Mouse (Mus musculus) kidney, postnatal 4 days (tissue): ENCODE measurements around the gene Gm960.

Experiments used
- DNase-seq, 2 experiments: peaks; one replicate each; pipeline ENCODE4 v3.0.0; 2021; ENCODE audit warnings: mixed read lengths in 2 of 2

Gm960 gene

DNA sequence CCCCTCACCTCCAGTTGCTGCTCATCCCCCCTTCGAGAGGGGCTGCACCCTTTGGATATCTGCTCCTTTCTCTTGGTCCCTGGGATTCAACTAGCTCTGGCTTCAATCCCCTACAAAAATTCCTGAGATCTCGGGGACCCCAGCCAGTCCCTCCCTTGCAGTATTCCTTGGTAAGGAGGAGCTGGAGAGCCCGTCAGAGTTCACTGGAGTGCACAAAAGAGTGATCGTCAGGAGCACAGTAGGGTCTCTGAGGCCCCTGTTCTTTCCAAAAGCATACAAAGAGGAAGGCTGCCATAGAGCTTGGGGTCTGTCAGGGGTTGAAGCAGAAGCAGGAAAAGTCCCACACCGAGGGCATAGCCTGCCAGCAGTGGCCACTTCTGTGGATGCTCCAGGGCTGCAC lies 75.7 kb downstream of the Gm960 start:
- DNase-seq: no peak

DNA sequence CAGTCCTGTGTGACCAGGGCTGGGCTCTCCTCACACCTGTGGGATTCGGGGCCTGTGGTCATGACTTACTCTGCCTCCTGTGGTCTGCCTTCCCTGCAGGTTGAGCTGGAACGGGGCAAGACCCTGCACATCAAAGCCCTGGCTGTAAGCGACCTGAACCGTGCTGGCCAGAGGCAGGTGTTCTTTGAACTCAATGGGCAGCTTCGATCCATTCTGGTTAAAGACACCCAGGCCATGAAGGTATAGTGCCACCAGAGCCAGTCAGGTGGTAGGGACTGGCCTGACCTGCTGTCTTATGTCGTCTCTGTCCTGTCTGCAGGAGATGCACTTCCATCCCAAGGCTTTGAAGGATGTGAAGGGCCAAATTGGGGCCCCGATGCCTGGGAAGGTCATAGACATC lies 77.7 kb downstream of the Gm960 start:
- no peak for DNase-seq

DNA sequence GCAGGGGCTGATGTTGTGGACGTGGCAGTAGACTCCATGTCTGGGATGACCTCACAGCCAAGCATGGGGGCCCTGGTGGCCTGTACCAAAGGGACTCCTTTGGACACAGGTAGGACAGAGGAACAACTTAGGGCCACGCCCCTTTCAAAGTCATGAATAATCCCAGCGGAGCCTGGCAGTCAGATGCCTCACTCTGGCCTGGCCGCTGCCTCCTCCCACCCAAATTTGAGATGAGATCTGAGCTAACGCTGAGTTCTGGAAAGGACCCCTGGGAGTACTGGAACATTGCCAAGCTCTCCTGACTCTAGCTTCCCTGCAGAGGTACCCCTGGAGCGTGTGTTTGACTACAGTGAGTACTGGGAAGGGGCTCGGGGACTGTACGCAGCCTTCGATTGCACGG lies 79.0 kb downstream of the Gm960 start:
- no peak for DNase-seq

DNA sequence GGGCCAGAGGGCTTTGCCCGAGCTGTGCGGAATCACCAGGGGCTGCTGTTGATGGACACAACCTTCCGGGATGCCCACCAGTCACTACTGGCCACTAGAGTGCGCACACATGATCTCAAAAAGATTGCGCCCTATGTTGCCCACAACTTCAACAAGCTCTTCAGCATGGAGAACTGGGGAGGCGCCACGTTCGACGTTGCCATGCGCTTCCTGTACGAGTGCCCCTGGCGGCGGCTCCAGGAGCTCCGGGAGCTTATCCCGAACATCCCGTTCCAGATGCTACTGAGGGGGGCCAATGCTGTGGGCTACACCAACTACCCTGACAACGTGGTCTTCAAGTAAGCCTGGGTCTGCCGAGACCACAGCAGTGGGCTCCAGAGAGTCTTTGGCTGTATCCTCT lies 80.3 kb downstream of the Gm960 start:
- DNase-seq: peak; percentile 65 to 77

DNA sequence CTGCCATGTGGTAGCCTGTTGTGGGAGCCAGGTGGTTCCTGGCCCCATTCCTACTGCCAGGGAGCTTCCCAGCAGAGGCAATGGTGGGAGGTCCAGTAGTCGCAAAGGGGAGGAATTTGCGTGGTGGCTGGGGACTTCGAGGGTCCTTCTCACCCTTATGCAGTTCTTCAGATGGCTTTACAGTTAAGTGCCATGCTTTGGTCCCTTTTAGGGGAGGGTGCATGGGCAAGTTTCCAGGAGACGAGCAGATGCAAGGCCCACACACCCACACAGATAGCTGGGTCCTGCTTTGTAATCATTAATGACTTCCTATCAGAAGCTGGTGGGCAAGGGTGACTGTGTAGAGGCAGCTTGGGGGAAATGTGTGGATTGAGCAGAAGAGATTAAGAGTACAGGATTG lies 81.9 kb downstream of the Gm960 start:
- no peak for DNase-seq

DNA sequence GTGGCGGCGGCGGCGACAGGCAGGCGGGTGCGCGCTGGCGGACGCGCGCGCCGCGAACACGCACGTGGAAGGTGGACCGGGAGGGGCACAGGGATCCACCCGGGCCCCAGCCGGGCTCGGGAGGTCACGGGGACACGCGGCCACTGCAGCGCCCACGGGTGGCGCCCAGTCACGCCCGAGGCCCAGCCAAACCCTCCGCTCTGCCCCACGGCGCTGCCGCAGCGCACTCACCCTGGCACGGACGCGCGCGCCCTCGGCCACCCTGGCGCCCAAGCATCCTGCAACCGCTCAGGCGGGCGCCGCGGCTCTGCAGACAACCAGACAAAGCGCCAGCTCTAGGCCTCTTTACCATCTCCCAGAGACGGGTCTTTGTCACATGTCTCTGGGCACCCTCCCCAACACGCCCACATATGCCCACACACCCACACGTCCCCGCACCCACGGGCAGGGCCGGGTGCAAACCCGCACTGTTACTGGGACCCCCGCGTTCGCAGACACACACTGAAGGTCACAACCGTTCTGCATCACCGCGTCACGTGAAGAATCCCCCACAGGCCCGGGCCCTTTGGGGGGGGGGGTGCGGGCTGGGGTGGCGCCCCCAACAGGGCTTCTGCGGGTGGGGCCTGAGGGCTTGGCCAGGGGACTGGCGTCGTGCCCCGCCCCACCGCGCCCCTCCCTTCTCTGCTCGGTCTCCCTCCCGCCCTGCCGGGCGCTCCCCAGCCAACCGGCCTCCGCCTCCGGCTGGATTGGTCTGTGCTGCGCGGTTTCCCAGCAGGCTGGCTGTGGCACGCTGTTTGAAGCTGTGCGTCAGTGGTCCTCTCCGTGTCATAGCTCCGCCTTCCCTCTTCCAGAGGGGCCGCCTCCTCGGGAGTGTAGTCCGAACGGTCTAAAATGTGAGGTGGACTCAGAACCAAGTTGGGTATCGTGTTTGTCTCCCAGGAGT lies 83.0 kb downstream of the Gm960 start, which contains the start of gene Lrfn4:
Gene Lrfn4, minus strand, starts transcription at position 517 of the 943 bp plus-strand sequence.
- DNase-seq: peak; percentile 91 to 95

DNA sequence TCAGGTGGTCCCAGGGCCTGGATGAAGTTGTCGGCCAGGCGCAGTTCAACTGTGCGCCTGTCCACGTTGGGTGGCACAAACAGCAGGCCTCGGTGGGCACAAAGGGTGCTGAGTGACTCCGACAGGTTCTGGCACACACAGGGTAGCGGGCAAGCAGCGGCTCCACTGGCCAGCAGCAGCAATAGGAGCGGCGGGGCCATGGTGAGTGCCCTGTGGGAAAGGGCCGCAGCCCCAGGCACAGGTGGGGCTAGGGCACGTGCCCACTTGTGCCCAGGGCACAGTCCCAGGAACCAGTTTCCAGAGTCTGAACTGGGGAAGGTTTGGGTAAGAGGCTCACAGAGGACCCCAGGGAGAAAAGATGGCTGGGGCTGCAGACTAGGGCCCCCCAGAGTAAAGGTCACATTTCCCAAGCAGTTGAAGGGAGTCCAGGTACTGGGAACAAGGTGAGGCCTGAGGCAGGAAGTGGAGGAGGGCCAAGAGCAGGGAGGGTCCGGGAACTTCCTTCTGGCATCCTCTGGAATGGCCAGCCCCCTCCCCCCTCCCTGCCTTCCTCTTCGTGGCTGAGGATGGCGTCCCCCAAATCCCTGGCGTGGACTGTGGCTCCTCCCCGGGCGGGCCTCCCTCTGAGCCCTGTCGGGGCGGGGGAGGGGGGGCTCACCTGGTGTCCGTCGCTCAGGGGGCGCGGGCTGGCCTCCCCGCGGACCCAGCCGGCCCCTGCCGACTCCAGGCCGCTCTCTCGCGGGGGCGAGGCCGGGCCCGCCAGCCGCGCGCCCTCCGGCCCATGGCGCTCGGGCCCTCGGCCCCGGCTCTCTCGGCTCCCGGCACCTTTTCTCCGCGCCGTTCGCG lies 83.9 kb downstream of the Gm960 start:
- peak; percentile 60 to 72 for DNase-seq

DNA sequence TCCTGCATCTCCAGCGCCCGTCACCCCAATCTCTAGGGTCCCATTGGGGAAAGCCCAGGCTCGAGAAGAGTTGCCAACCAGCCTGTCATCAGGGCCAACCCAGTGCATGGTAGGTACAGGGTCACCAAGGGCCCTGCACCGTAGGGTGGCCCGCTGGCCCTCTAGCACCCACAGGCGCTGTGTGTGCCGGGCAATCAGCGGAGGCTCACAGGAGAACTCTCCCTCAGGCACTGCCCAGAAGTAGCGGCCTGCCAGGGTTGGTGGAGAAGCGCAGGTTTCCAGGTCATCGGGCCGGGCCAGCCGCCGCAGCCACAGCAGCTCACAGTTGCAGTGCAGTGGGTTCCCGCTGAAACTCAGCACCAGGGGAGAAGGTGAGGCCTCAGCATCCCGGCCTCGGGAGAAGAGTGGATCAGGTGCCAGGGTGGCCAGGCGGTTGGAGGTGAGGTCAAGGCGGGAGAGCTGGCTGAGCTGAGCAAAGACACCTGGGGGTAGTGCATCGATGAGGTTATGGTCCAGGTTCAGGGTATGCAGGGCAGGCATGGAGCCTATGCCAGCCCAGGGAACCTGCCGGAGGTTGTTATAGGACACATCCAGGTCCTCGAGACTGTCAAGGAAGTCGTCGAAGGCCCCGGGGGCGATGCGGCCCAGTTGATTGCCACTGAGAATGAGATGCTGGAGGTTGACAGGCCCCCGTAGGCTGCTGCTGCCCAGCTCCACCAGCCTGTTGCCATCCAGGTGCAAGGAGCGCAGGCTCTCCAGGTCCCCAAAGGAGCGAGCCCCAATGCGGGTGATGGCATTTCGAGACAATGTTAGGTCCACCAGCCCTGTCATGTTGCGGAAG lies 84.8 kb downstream of the Gm960 start:
- no peak for DNase-seq

DNA sequence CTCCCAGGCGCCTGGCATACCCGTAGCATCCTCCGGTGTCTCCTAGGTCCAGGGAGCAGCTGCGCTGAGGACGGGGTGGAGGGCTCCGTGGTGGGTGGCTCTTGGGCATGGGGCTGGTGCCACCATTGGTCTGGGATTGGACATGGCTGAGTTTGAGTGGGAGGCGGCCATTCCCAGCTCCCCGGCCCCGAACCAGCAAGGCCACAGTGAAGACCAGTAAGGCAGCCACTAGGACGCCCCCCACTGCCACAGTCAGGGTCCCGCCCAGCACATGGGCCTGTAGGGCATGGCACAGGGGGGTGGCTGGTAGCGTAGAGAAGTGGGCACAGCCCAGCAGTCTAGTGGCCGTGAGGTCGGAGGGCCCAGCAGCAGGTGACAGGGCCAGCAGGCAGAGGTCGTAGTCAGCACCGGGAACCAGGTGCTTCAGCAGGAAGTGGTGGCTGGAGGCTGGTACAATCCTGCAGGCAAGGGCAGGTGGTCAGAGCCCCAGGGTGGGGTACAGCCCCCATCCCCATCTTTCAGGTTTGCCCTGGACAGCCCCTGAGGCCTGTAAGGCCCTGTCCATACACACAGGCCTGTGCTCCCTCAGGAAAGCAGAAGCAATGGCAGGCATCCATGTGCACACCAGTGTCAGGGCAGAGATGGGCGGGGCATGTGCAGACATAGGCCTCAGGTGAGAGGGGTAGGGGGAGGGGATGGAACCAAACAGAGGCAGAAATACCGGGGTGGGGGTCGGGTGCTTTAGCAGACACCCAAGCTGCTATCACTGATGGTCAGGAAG lies 86.1 kb downstream of the Gm960 start:
- DNase-seq: no peak

DNA sequence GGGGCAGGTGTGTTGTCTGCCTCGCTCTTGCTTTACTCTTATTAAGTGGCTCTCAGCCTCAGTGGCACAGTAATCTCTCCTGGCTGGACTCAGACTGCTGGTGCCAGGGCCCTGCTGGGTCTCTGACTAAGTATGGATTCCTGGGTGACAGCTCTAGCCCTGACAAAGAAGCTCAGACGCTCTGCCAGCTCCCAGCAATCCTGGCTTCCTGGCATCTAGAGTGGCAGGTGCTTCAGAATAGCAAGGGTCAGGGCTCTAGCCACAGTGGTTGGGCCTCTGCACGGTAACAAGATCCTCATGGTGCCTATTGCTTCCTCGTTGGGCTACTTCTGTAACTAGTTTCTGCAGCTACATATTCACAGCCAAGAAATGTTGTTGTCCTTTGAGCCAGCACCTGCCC lies 88.4 kb downstream of the Gm960 start:
- DNase-seq: no peak

DNA sequence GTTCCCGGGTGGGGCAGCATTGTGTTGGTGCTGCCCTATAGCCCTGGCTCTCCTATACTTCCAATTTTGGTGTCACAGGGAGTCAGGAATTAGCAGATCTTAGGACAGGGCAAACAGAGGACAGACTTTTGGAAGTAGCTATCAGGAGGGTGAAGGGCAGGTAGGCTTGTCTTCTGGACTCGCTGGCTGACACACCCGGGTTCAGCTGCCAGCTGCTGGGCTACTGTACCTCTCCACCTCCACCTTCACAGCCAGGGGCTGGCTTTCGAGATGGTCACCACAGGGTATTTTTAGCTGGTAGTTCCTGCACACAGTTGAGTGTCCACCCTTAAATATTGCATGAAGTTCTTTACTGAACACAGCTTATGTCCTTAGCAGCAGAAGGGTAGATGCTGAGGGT lies 90.0 kb downstream of the Gm960 start:
- no peak for DNase-seq

DNA sequence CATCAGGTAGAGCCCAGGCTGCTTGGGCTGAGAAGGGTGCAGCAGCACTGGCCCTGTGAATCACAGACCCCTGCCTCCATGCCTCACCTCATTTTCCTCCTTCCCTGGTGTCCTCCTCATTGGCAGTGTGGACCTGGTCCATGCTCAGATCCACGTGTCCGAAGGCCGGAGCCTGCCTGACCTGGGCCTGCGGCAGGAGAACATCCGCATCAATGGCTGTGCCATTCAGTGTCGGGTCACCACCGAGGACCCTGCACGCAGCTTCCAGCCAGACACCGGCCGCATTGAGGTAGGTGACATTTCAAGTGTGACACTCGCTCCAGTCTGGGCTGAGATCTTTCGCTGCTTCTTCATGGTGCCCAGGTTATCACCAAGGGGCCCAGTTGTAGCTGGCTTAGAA lies 91.1 kb downstream of the Gm960 start:
- no peak for DNase-seq

DNA sequence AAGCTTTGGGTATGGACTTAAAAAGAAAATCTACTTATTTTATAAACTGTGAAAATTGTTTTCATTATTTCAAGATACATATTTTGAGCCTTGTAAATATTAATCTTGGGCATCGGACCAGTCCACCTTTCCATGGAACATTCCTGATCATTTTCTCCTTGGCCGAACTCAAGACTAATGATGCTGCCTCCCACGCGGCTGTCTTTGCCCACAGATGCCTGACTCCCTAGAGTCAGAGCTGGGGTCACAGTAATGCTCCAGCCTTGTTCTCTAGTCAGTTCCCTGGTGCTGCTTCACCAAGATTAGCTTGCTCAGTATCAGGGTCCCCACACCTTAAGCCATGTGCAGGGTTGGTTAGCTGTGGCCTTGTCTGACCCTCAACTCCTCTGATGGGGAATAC lies 92.8 kb downstream of the Gm960 start:
- DNase-seq: peak in 1 of 2 experiments; percentile 53

DNA sequence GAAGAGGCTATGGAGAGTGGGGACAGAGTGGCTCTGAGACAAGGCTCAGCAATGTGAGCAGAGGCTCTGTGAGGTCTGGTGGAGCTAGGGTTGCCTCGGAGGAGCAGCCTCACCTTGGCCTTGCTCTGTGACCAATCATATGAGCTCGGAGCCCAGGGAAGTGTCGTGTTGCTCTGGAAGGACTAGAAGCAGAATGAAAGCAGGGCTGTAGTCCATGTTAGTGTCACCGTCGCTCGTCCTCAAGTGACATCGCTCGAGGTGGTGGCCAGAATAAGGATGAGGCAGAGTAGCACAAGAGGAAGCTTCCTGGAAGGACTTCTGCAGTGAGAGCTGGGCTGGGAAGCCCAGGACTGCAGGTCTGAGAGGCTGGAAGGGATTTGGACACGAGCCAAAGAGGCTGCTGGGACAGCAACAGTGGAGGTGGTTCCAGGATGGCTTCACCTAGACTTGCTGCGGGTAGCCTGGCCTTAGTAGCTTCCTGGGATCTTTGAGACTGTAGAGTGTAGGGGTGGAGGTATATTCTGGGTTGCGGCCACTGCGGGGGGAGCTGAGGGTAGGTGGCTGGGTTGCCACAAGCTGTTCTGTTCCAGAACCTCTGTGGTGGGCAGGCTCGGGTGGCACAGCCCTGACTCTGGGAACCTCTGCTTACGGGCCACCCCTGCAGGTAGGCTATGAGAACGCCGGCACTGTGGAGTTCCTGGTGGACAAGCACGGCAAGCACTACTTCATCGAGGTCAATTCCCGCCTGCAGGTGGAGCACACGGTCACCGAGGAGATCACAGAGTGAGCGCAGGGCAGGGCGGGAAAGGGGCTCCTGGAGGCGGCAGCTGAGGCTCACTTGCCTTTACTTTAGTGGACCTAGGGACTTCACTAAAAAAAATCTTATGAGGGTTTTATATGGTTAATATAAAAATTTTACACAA lies 94.4 kb downstream of the Gm960 start:
- DNase-seq: peak; percentile 77 to 86

DNA sequence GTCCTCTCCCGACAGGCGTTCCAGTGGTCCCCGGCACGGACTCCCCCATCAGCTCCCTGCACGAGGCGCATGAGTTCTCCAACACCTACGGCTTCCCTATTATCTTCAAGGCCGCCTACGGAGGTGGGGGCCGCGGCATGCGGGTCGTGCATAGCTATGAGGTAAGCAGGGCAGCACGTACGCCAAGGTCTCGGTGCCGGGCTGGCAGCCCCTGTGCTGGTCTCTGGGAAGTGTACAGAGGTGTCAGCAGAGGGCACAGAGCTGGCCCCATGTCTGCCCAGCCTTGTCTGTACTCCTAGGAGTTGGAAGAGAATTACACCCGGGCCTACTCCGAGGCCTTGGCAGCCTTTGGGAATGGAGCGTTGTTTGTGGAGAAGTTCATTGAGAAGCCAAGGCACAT lies 96.0 kb downstream of the Gm960 start:
- no peak for DNase-seq

DNA sequence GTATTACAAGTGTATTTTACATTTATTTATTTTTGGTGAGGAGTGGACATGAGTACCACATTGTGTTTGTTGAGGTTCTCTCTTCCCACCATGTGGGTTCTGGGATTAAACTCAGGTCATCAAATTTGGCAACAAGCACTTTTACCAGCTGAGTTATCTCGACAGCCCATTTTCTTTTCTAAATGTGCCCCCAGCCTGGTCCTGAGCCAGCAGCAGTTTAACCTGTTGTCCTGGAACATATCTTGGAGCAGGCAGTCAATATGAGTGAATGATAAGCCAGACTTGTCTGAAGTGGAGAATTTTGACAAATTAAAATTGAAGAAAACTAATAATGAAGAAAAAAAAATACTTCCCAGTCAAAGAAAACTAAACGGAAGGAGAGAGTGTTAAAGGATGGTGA lies 102.4 kb downstream of the Gm960 start:
- no peak for DNase-seq

DNA sequence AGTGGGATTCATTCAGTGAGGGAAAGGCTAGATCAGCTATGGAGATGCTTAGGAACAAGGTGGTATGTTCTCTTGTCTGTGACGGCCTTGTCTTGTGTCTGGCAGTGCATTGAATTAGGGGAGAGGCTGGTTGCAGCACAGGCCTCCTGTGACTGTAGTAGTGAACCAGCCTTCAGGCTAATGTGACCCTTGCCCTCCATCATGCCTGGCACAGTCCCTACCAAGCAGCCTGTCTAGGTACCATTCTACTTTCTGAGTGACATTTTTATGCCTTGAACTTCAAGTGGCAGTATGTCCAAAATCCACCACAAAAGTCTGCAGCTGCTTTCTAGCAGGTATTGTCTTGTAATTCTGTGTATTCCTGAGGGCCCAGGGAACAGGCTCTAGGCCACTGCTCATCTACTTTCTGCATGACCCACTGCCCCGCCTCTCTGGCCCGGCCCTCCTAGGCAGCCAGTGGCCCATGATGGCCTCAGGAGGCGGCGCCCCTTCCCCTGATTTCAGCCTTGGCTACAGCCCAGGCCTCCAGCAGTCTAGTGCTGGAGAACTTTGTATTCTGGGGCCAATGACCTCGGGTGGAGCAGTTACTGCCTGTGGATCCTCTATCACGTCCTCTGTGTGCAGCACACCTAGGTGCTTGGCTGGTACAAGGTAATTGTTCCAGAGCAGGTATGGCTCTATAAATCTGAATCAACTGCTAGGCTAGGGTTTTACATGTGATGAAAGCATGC lies 104.5 kb downstream of the Gm960 start:
- peak; percentile 55 to 71 for DNase-seq

DNA sequence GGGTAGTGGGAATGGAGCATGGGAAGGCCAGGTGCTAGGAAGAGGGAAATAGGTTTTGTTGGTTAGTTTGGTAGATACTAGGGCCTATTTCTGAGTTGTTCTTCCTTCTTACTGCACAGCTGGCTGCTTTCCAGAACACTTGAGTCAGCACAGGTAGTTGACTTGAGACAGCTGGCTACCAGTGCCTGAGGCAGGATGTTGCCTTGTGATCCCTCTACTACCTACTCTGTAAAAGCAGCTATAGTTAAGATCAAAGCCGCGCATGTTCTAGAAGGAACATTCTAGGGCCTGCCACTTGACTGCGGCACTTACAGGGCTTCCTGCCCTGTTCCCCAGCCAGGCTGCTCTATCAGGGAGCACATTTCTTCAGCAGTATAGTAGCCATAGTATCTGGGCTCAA lies 108.4 kb downstream of the Gm960 start:
- no peak for DNase-seq

DNA sequence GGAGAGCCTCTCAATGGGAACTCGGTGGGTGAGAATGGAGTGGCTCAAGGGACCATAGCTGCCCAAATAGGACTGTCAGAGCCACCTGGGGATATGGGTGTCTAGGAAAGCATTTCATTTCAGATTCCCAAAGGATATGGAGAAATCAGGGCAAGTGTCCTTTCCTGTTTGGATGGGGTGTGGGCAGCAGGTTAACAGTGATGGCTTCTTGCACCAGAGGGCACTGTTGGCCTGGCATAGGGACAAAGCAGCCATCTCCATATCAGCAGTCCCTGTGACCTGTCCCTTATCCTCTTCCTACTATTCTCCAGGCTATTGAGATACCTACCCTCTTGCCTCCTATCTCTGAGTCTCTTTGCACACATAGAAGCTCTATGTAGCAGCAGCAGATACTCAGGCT lies 109.4 kb downstream of the Gm960 start:
- peak; percentile 43 to 49 for DNase-seq

DNA sequence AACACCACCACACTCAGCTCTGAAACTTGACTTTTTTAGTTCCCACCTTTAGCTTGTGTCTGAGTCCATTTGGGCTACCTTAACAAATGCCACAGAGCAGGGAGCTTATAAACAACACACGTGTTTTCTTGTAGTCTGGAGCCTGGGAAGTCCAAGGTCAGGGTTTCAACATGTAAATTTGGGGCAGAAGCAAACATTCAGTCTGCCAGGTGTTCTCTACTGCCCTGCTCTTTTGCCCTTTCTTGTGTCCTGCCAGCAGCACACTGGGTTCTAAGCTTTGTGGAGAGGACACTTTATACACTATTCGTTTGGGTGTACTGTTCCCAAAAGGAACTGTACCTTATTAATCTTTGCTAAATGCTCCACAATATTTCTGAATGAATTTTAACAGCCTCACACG lies 110.0 kb downstream of the Gm960 start:
- no peak for DNase-seq
